Mouse (Mus musculus): Measurements from ENCODE around the gene Tmem79.
"Not testable (repeated sequence)": the region's sequence is repeated elsewhere in the genome, so short reads cannot be mapped to it uniquely, and the experiment has no call there.

GRCm38 (mm10) chr3:88285565-88285895, 50.4 kb downstream of the Tmem79 start:
- not testable (repeated sequence) for TF ChIP-seq POLR2A (IDR thresholded peaks at IDR 0.05; ENCODE audit: control insufficient read depth, extremely low read depth, insufficient read depth, low read length, poor library complexity); CTCF (IDR thresholded peaks at IDR 0.05; ENCODE audit: borderline replicate concordance, control insufficient read depth, extremely low read depth, insufficient read depth, low read length, poor library complexity)
